Mouse (Mus musculus) embryonic fibroblast, embryonic 13.5 days (primary cell): ENCODE measurements at regions not wholly inside any gene's neighbourhood (a gene's known extent, or its start where the extent isn't known, plus 50 kb on each side); places are given as distances from the start of the nearest gene placed in this dataset.

Experiments
- H3K27ac ChIP-seq: 2 replicates; pipeline ENCODE4 v1.5.1; 2012; ENCODE audit warnings: low read length, control low read depth, inconsistent platforms; ENCODE audit not compliant: insufficient read depth
- H3K4me1 ChIP-seq: 2 replicates; pipeline ENCODE4 v1.6.1; 2011; ENCODE audit warnings: low read length; ENCODE audit not compliant: control insufficient read depth, insufficient read depth
- H3K4me3 ChIP-seq: 2 replicates; pipeline ENCODE4 v1.5.1; 2011; ENCODE audit warnings: mild to moderate bottlenecking, control low read depth, low read length; ENCODE audit not compliant: insufficient read depth
- CTCF ChIP-seq: IDR thresholded peaks from 2 replicates; pipeline ENCODE4 v1.5.1; 2011; ENCODE audit warnings: mild to moderate bottlenecking, control low read depth, low read length, moderate library complexity, borderline replicate concordance; ENCODE audit not compliant: insufficient read depth
- POLR2A ChIP-seq: IDR thresholded peaks from 2 replicates; pipeline ENCODE4 v1.6.1; 2011; ENCODE audit warnings: low read depth, mild to moderate bottlenecking, control low read depth, low read length, moderate library complexity

GRCm38 (mm10) chr8:77958814-77959372 is 234.6 kb upstream of the Ednra start:
- TF ChIP-seq POLR2A = no peak
- TF ChIP-seq CTCF = no peak
- H3K27ac ChIP-seq = no peak overlapping the region
- H3K4me3 ChIP-seq = no peak overlapping the region
- no peaks in the 10 kb centered on the region for H3K4me1 ChIP-seq

DNA sequence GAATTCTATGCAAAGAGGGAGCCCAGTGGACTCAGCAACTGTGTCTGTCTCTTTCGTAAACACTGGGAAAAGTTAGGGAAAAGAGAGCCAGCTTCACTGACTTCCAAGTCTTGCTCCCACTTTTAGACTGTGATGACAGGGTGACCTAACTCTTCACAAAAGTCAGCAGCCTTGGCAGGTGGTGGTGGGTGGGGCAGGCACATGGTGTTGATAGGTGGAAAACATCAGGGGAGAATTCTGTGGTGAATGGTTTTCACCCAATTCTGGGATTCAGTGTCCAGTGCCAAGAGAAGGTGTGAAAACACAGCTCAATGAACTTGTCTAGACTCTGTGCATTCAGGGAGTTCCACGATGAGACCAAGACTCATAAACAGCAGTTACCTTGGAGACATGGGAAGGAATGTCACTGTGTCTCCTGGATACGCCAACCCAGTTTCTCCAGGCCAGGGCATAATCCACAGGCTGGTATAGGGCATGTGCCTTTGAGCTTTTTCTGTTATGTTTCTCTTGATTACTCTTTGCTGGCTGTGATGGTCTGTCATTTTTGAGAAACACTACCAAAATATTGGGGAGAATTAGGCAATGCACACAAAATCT is 238.9 kb upstream of the Ednra start:
- Histone ChIP-seq H3K4me1 (no peaks in the 10 kb centered on the region), H3K4me3 (no peak overlapping the region), H3K27ac (no peak overlapping the region)
- no peak for TF ChIP-seq POLR2A
- TF ChIP-seq CTCF = no peak

- TF ChIP-seq CTCF (no peak), POLR2A (no peak)
- no peak overlapping the region for H3K4me3 ChIP-seq
- no peaks in the 10 kb centered on the region for H3K4me1 ChIP-seq
- no peak overlapping the region for H3K27ac ChIP-seq
Measured at GRCm38 (mm10) chr8:77970378-77970777, 242.7 kb upstream of the Ttc29 start.

DNA sequence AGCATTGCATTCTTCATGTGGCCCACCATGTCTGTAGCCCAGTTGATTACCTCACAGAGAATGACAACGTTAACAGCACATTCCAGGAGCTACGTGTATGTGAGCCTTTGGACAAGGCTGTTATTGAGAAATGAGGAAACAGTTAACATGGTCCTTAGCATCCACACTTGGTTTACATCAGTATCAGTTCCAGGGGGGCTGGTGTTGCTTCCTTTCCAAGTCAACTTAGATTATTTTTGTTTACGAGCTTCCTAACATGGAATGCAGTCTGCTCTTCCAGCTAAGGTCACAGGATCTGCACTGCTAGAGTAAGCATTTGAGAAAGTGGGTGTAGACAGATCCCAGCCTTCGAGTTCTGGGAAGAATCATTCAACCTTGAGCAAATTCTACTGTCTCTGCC is 239.4 kb upstream of the Ttc29 start:
- Histone ChIP-seq H3K4me1 (no peaks in the 10 kb centered on the region), H3K4me3 (no peak overlapping the region), H3K27ac (no peak overlapping the region)
- TF ChIP-seq POLR2A (no peak), CTCF (no peak)

GRCm38 (mm10) chr8:77979106-77979505 is 234.0 kb upstream of the Ttc29 start:
- TF ChIP-seq POLR2A = no peak
- no peak for TF ChIP-seq CTCF
- H3K4me1 ChIP-seq = no peaks in the 10 kb centered on the region
- no peak overlapping the region for H3K4me3 ChIP-seq
- H3K27ac ChIP-seq = no peak overlapping the region

GRCm38 (mm10) chr8:77980701-77981100 is 232.4 kb upstream of the Ttc29 start:
- Histone ChIP-seq H3K27ac (no peak overlapping the region), H3K4me3 (no peak overlapping the region), H3K4me1 (no peaks in the 10 kb centered on the region)
- no peak for TF ChIP-seq CTCF
- no peak for TF ChIP-seq POLR2A

GRCm38 (mm10) chr8:77982031-77982430 is 231.1 kb upstream of the Ttc29 start:
- Histone ChIP-seq H3K4me1 (no peaks in the 10 kb centered on the region), H3K27ac (no peak overlapping the region), H3K4me3 (no peak overlapping the region)
- no peak for TF ChIP-seq POLR2A
- TF ChIP-seq CTCF = no peak

GRCm38 (mm10) chr8:77983476-77983875 is 229.6 kb upstream of the Ttc29 start:
- Histone ChIP-seq H3K4me1 (no peaks in the 10 kb centered on the region), H3K27ac (no peak overlapping the region), H3K4me3 (no peak overlapping the region)
- TF ChIP-seq CTCF = no peak
- TF ChIP-seq POLR2A = no peak

DNA sequence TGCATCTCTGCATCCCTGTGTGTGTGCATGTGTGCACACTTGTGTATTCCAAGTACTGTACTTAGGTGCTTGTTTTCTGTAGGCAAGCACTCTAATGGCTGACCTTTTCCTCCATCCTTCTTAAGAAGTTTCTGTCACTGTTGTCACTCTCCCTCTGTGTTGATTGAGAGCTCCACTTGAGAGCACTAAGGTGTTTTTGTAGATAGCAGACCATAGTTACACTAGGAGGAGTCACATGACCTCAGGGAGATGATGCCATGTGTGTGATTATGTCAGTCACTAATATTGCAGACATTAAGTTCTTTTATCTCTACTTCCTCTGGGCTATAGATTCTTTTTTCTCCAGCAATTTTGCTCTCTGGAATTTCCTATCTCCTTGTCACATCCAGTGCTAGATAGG is 225.9 kb upstream of the Ttc29 start:
- TF ChIP-seq CTCF = no peak
- no peak for TF ChIP-seq POLR2A
- Histone ChIP-seq H3K4me3 (no peak overlapping the region), H3K4me1 (no peaks in the 10 kb centered on the region), H3K27ac (no peak overlapping the region)

GRCm38 (mm10) chr8:77988291-77989056 is 224.6 kb upstream of the Ttc29 start:
- Histone ChIP-seq H3K4me3 (no peak overlapping the region), H3K27ac (no peak overlapping the region), H3K4me1 (no peaks in the 10 kb centered on the region)
- no peak for TF ChIP-seq CTCF
- no peak for TF ChIP-seq POLR2A
